Mouse (Mus musculus) heart, adult 9 months (tissue): Measurements from ENCODE around the gene 1700067K01Rik.
A peak's percentile ranks its signal among the peaks of the same experiment; 100 is the strongest.

Source experiments
- DNase-seq, 2 experiments: peaks; one replicate each; pipeline ENCODE4 v3.0.0; 2022; ENCODE audit warnings: low spot score in 2 of 2

Gene 1700067K01Rik

GRCm38 (mm10) chr8:84011705-84012498 lies 10.6 kb downstream of the 1700067K01Rik start, which contains the start of gene 2210011C24Rik:
TSS of gene 2210011C24Rik (minus strand) at chr8:84012171.
- no peak for DNase-seq

GRCm38 (mm10) chr8:84012499-84013165 lies 11.3 kb downstream of the 1700067K01Rik start:
- DNase-seq, result no peak

- DNase-seq, result no peak
These were observed 14.5 kb downstream of the 1700067K01Rik start for GRCm38 (mm10) chr8:84015833-84016232.

- DNase-seq, result no peak
These were observed 18.4 kb downstream of the 1700067K01Rik start for GRCm38 (mm10) chr8:84019738-84020137.

GRCm38 (mm10) chr8:84021096-84021495 lies 19.8 kb downstream of the 1700067K01Rik start, which contains the start of gene Palm3:
TSS of gene Palm3 (plus strand) at chr8:84021471.
- DNase-seq, result no peak

- DNase-seq, result no peak
These were observed 20.3 kb downstream of the 1700067K01Rik start for GRCm38 (mm10) chr8:84021569-84021968.

GRCm38 (mm10) chr8:84023085-84023484 lies 21.8 kb downstream of the 1700067K01Rik start:
- peak; percentile 80 to 85 for DNase-seq

- DNase-seq, result no peak
These were observed 22.3 kb downstream of the 1700067K01Rik start for GRCm38 (mm10) chr8:84023631-84024030.

- DNase-seq, result no peak
These were observed 22.9 kb downstream of the 1700067K01Rik start for GRCm38 (mm10) chr8:84024171-84024570.

- DNase-seq, result no peak
These were observed 24.6 kb downstream of the 1700067K01Rik start for GRCm38 (mm10) chr8:84025863-84026262.

- DNase-seq, result no peak
These were observed 26.1 kb downstream of the 1700067K01Rik start for GRCm38 (mm10) chr8:84027449-84027848.

- no peak for DNase-seq
These were observed 28.0 kb downstream of the 1700067K01Rik start for GRCm38 (mm10) chr8:84029272-84029671.

GRCm38 (mm10) chr8:84032777-84033176 lies 31.5 kb downstream of the 1700067K01Rik start:
- no peak for DNase-seq

GRCm38 (mm10) chr8:84038015-84038414 lies 36.7 kb downstream of the 1700067K01Rik start:
- peak; percentile 49 to 72 for DNase-seq

- peak; percentile 46 to 76 for DNase-seq
These were observed 37.7 kb downstream of the 1700067K01Rik start for GRCm38 (mm10) chr8:84039050-84039449.

- DNase-seq, result peak; percentile 66 to 73
These were observed 41.0 kb downstream of the 1700067K01Rik start, which contains the start of gene Il27ra for GRCm38 (mm10) chr8:84042066-84042947. TSS of gene Il27ra (minus strand) at chr8:84042589.

GRCm38 (mm10) chr8:84042948-84043342 lies 41.6 kb downstream of the 1700067K01Rik start:
- DNase-seq, result peak; percentile 42 to 54

GRCm38 (mm10) chr8:84044103-84044502 lies 42.8 kb downstream of the 1700067K01Rik start:
- DNase-seq, result no peak

GRCm38 (mm10) chr8:84044900-84045299 lies 43.6 kb downstream of the 1700067K01Rik start, which contains the start of gene Rln3:
TSS of gene Rln3 (minus strand) at chr8:84045000.
- no peak for DNase-seq

GRCm38 (mm10) chr8:84046505-84046904 lies 45.2 kb downstream of the 1700067K01Rik start:
- DNase-seq, result no peak

GRCm38 (mm10) chr8:84048171-84048570 lies 46.9 kb downstream of the 1700067K01Rik start:
- no peak for DNase-seq

GRCm38 (mm10) chr8:84052746-84053145 lies 51.4 kb downstream of the 1700067K01Rik start:
- DNase-seq, result no peak
